In the genomic region with DNA sequence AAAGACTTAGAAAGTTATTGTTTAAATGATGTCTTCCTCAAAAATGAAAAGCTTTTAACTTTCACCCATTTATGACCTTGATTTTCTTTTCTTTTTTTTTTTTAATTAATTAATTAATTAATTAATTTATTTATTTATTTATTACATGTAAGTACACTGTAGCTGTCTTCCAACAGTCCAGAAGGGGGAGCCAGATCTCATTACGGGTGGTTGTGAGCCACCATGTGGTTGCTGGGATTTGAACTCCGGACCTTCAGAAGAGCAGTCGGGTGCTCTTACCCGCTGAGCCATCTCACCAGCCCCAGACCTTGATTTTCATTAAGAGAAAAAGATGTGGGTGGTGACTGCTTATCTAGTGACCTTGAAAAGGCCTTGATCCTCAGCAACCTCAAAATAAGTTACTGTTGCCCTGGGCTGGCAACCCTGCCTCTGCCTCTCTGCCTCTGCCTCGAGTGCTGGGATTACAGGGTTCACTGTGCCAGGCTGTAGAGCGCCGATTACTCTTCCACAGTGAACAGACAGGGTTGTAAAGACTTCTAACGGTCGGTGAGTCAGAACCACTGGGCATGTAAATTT, we compare ENCODE assay signal across 12 mouse cellular contexts. TPM values are rescaled to one million over a fixed set of nuclear protein-coding genes. Genes with fewer than 3 reads are reported as not detected.
DNase-seq lines count a peak whose midpoint lies in the region; ATAC-seq and TF ChIP-seq lines count a peak whose summit lies in the region.
"Had no signal": no experiment of that assay in that cellular context is flagged by ENCODE, and none has a peak within 500 bp of the region (broad histone marks: within the 10 kb centered on the region; RNA-seq: fewer than 3 reads in every experiment).

No protein-coding gene starts in this region.

- H3K9me3 ChIP-seq in lung, postnatal 0 days (ENCODE audit: low read length), result no peaks in the 10 kb centered on the region
- no peaks in the 10 kb centered on the region for H3K9me3 ChIP-seq in heart, embryonic 10.5 days
- H3K9me3 ChIP-seq: embryonic facial prominence, embryonic 13.5 days; hindbrain, embryonic 15.5 days; midbrain, embryonic 12.5 days had no signal

- TF ChIP-seq POLR2A in heart, adult 2 months (IDR thresholded peaks at IDR 0.05; ENCODE audit: insufficient read depth, low read depth, low read length), result no peak

- intact Hi-C loops in heart, adult 2 months (cut with DNase I), result loop anchor here (10.0 kb wide), 2 partner anchors 191 to 261 kb away; no protein-coding TSS in a partner anchor
- intact Hi-C loops in heart, postnatal 25 days (cut with DNase I), result loop anchor here (10.0 kb wide), 1 partner anchor 281 kb away; no protein-coding TSS in a partner anchor

- 82% methylated on average over 9 of the region's 9 CpGs for WGBS in heart, adult 2 months
- WGBS in lung, postnatal 0 days, result 91% methylated on average over 9 of the region's 9 CpGs
- 91% methylated on average over 9 of the region's 9 CpGs for WGBS in heart, embryonic 10.5 days

- no peak for TF ChIP-seq EP300 in heart, adult 2 months (IDR thresholded peaks at IDR 0.05; ENCODE audit: insufficient read depth, low read depth, low read length)
- TF ChIP-seq EP300 in lung, postnatal 0 days (IDR thresholded peaks at IDR 0.05), result no peak

- H3K36me3 ChIP-seq in heart, adult 2 months (ENCODE audit: control insufficient read depth, insufficient read depth, low read length), result no peaks in the 10 kb centered on the region; the same call in 1 of the 2 replicates
- H3K36me3 ChIP-seq in lung, postnatal 0 days (ENCODE audit: insufficient read depth, low read length), result peaks cover 41% of the 10 kb centered on the region
- H3K36me3 ChIP-seq in heart, embryonic 10.5 days, result peaks cover 75% of the 10 kb centered on the region

- H3K9ac ChIP-seq in heart, adult 2 months (ENCODE audit: low read depth, low read length), result no peak overlapping the region
- H3K9ac ChIP-seq in lung, postnatal 0 days (replicated peaks; ENCODE audit: low read depth), result no peak overlapping the region
- H3K9ac ChIP-seq: embryonic facial prominence, embryonic 13.5 days; hindbrain, embryonic 15.5 days; midbrain, embryonic 12.5 days had no signal

- no peak overlapping the region for H3K4me3 ChIP-seq in heart, adult 2 months
- no peak overlapping the region for H3K4me3 ChIP-seq in lung, postnatal 0 days (ENCODE audit: low read depth, low read length)
- H3K4me3 ChIP-seq in heart, embryonic 10.5 days, result no peak overlapping the region
- H3K4me3 ChIP-seq: embryonic facial prominence, embryonic 13.5 days; hindbrain, embryonic 15.5 days; midbrain, embryonic 12.5 days had no signal

- no peak overlapping the region for H3K27ac ChIP-seq in heart, adult 2 months
- no peak overlapping the region for H3K27ac ChIP-seq in lung, postnatal 0 days (ENCODE audit: low read length)
- H3K27ac ChIP-seq in heart, embryonic 10.5 days, result no peak overlapping the region
- H3K27ac ChIP-seq: embryonic facial prominence, embryonic 13.5 days; hindbrain, embryonic 15.5 days; midbrain, embryonic 12.5 days had no signal

- peak; percentile 50 for TF ChIP-seq CTCF in heart, adult 2 months (IDR thresholded peaks at IDR 0.05)
- TF ChIP-seq CTCF in lung, postnatal 0 days (IDR thresholded peaks at IDR 0.05), result peak; percentile 38; the same call in 1 of the 2 replicates

- DNase-seq in heart, adult 2 months, result no peak
- DNase-seq in heart, postnatal 25 days (ENCODE audit: low spot score), result no peak
- DNase-seq in lung, postnatal 0 days (ENCODE audit: low spot score), result peak; percentile 29
- DNase-seq in lung, postnatal 25 days (ENCODE audit: low spot score), result no peak
- peak; percentile 40 for DNase-seq in MN1 (ENCODE audit: low spot score)
- peak; percentile 14 for DNase-seq in c-Kit-positive CD71-positive TER-119-negative erythroid progenitor cells, embryonic 14.5 days (ENCODE audit: low read depth)
- no peak for DNase-seq in gastrocnemius, postnatal 10 days
- no peak for DNase-seq in heart, embryonic 10.5 days (ENCODE audit: low spot score)

- no peaks in the 10 kb centered on the region for H3K27me3 ChIP-seq in heart, adult 2 months (ENCODE audit: control insufficient read depth, insufficient read depth, low read length)
- H3K27me3 ChIP-seq in lung, postnatal 0 days (replicated peaks; ENCODE audit: insufficient read depth, low read length), result no peaks in the 10 kb centered on the region
- no peaks in the 10 kb centered on the region for H3K27me3 ChIP-seq in heart, embryonic 10.5 days (ENCODE audit: insufficient read depth, poor library complexity, severe bottlenecking)
- H3K27me3 ChIP-seq: embryonic facial prominence, embryonic 13.5 days; hindbrain, embryonic 15.5 days; midbrain, embryonic 12.5 days had no signal

- peaks cover 1% of the 10 kb centered on the region; the same call in 1 of the 2 replicates for H3K4me1 ChIP-seq in heart, adult 2 months (ENCODE audit: control insufficient read depth, insufficient read depth, low read length)
- H3K4me1 ChIP-seq in lung, postnatal 0 days (ENCODE audit: insufficient read depth, low read depth, low read length), result no peaks in the 10 kb centered on the region
- H3K4me1 ChIP-seq in heart, embryonic 10.5 days, result peaks cover 7% of the 10 kb centered on the region

- no peaks in the 10 kb centered on the region for H3K79me2 ChIP-seq in heart, adult 2 months (replicated peaks; ENCODE audit: control insufficient read depth, insufficient read depth, low read length)

- H3K4me2 ChIP-seq in lung, postnatal 0 days (replicated peaks; ENCODE audit: low read depth, low read length), result no peak overlapping the region
- H3K4me2 ChIP-seq: embryonic facial prominence, embryonic 13.5 days; heart, embryonic 11.5 days; hindbrain, embryonic 15.5 days; midbrain, embryonic 12.5 days had no signal

- ATAC-seq in lung, postnatal 0 days, result no peak

RNA-seq across cellular contexts. Expression of a gene that starts 33.0 kb away (rescaled TPM):
- 100 to 1,000 TPM; 194 to 231 TPM for total RNA-seq in heart, adult 2 months (2021)
- polyA plus RNA-seq in heart, adult 2 months (2012; rRNA removed), result 143 and 161 TPM in 2 replicates
- 100 to 1,000 TPM; 203 to 227 TPM for total RNA-seq in heart, postnatal 25 days (2021)
- 0.51 and 0.58 TPM in 2 replicates for polyA plus RNA-seq in lung, postnatal 0 days (2015; fragmentation: Nextera tagmentation; extraction: Ambion mirVana)
- total RNA-seq in gastrocnemius, postnatal 10 days (2021), result 10 to 100 TPM; 74.3 to 77.4 TPM
- polyA plus RNA-seq in heart, embryonic 10.5 days (2016; fragmentation: Nextera tagmentation; extraction: Ambion mirVana), result 18.3 and 34.7 TPM in 2 replicates

RNA-seq across cellular contexts. Expression of a gene that starts 43.9 kb away (rescaled TPM):
- total RNA-seq in heart, adult 2 months (2021), result 10 to 100 TPM; 20.4 to 20.6 TPM
- polyA plus RNA-seq in heart, adult 2 months (2012; rRNA removed), result 3.4 and 6.1 TPM in 2 replicates
- 10 to 100 TPM; 22.4 to 23.6 TPM for total RNA-seq in heart, postnatal 25 days (2021)
- 32.8 and 34.8 TPM in 2 replicates for polyA plus RNA-seq in lung, postnatal 0 days (2015; fragmentation: Nextera tagmentation; extraction: Ambion mirVana)
- 10 to 100 TPM; 22.5 to 27.4 TPM for total RNA-seq in gastrocnemius, postnatal 10 days (2021)
- polyA plus RNA-seq in heart, embryonic 10.5 days (2016; fragmentation: Nextera tagmentation; extraction: Ambion mirVana), result 47.0 and 64.8 TPM in 2 replicates

RNA-seq across cellular contexts. Expression of a gene that starts 55.2 kb away (rescaled TPM):
- total RNA-seq in heart, adult 2 months (2021), result 10 to 100 TPM; 65.8 to 74.1 TPM
- 155 and 162 TPM in 2 replicates for polyA plus RNA-seq in heart, adult 2 months (2012; rRNA removed)
- 10 to 100 TPM; 83.1 to 93.2 TPM for total RNA-seq in heart, postnatal 25 days (2021)
- polyA plus RNA-seq in lung, postnatal 0 days (2015; fragmentation: Nextera tagmentation; extraction: Ambion mirVana), result 121 and 134 TPM in 2 replicates
- total RNA-seq in gastrocnemius, postnatal 10 days (2021), result 10 to 100 TPM; 83.4 to 96.6 TPM
- 373 and 457 TPM in 2 replicates for polyA plus RNA-seq in heart, embryonic 10.5 days (2016; fragmentation: Nextera tagmentation; extraction: Ambion mirVana)

Comparison
In these comparisons a context has a peak if more than half of its experiments do, and no peak if none do; other contexts are left out.
1. DNase-seq: peak in lung, postnatal 0 days (single experiment), MN1 (single experiment) and c-Kit-positive CD71-positive TER-119-negative erythroid progenitor cells, embryonic 14.5 days (single experiment); none in heart, adult 2 months (0 of 2), heart, postnatal 25 days (single experiment), lung, postnatal 25 days (single experiment), gastrocnemius, postnatal 10 days (single experiment) and heart, embryonic 10.5 days (single experiment).